Mouse (Mus musculus): ENCODE results near the gene Nudt14. TPM values are rescaled to one million over a fixed set of nuclear protein-coding genes. Genes with fewer than 3 reads are reported as not detected.

The Nudt14 gene
- total and polyA plus RNA-seq, 2 experiments from 2014 or later = 28.2 to 33.9 TPM

DNA sequence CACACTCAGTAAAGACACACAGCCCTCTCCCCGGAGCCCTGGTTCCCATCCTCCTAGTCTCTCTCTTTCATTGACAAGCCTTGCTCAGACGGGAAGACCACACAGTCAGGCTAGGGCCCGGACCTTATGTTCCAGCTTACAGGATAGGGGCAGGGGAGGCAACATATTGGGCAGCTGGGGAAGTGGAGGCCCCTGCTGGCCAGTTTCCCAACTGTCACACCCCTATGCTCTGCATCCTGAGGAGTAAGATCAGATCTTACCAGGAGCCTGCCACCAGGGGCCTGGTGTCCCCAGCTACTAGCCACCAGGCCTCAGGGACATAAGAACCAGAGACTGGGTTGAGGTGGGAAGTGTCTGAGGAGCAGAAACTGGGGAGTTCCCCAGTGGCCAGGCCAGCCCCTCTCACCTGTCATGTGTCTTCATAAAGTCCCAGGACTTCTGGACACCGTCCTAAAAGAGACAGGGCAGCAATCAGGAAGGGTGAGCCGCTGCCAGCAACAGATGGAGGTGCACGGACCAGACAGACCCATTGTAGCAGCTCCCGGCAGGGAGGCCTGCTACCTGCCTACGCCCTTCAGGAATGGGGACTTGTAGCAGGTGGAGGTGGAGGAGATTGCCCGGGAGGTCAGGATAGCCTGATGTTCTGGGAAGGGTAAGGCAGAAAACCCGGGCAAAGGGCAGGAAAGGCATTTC is 2.9 kb downstream of the Nudt14 start:
- ATAC-seq (ENCODE audit: insufficient read depth, low read depth) = no peak
- Histone ChIP-seq H3K9ac (replicated peaks; ENCODE audit: low read depth, low read length) (no peak overlapping the region), H3K27ac (ENCODE audit: low read depth) (no peak overlapping the region), H3K4me2 (ENCODE audit: low read depth, low read length) (no peak overlapping the region), H3K36me3 (replicated peaks; ENCODE audit: control insufficient read depth, insufficient read depth, low read length) (no peaks in the 10 kb centered on the region), H3K27me3 (ENCODE audit: control insufficient read depth, insufficient read depth, low read length) (0 out of 2 replicates have a peak, but pooled peaks cover 4% of the 10 kb centered on the region), H3K9me3 (replicated peaks; ENCODE audit: control insufficient read depth, low read length) (no peaks in the 10 kb centered on the region), H3K4me3 (ENCODE audit: low read depth, low read length) (no peak overlapping the region), H3K4me1 (ENCODE audit: control insufficient read depth, insufficient read depth) (peaks cover 4% of the 10 kb centered on the region; the same call in 1 of the 2 replicates)
- DNase-seq (ENCODE audit: low spot score) = no peak
- TF ChIP-seq EP300 (IDR thresholded peaks at IDR 0.05; ENCODE audit: low read depth) (no peak), CTCF (IDR thresholded peaks at IDR 0.05; ENCODE audit: low read depth) (peak; percentile 50)
- 66% methylated on average over 10 of the region's 10 CpGs for WGBS

DNA sequence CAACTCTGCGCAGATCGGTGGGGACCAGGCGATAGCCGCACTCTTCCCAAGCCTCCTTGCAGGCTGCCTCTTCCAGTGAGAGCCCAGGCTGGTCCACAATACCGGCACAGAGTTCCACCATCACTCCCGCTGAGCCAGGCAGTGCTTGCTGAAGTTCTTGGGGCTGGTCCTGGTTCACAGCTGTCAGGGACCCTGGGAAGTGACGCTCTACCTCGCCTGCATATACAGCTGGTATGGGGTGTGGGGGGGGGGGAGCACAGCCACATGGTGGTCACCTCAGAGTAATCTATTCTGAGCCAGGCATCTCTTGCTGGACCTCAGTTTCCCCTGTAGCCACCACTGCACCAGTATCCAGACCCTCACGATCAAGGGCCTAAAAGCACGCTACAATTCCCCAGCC is 3.6 kb downstream of the Nudt14 start:
- H3K4me1 ChIP-seq (ENCODE audit: control insufficient read depth, insufficient read depth) = peaks cover 4% of the 10 kb centered on the region; the same call in 1 of the 2 replicates
- 76% methylated on average over 10 of the region's 10 CpGs for WGBS
- DNase-seq (ENCODE audit: low spot score) (no peak), ATAC-seq (ENCODE audit: insufficient read depth, low read depth) (no peak)
- no peaks in the 10 kb centered on the region for H3K9me3 ChIP-seq (replicated peaks; ENCODE audit: control insufficient read depth, low read length)
- H3K4me2 ChIP-seq (ENCODE audit: low read depth, low read length) = no peak overlapping the region
- 0 out of 2 replicates have a peak, but pooled peaks cover 4% of the 10 kb centered on the region for H3K27me3 ChIP-seq (ENCODE audit: control insufficient read depth, insufficient read depth, low read length)
- no peak overlapping the region for H3K4me3 ChIP-seq (ENCODE audit: low read depth, low read length)
- H3K36me3 ChIP-seq (replicated peaks; ENCODE audit: control insufficient read depth, insufficient read depth, low read length) = no peaks in the 10 kb centered on the region
- no peak overlapping the region for H3K27ac ChIP-seq (ENCODE audit: low read depth)
- no peak for TF ChIP-seq EP300 (IDR thresholded peaks at IDR 0.05; ENCODE audit: low read depth)
- TF ChIP-seq CTCF (IDR thresholded peaks at IDR 0.05; ENCODE audit: low read depth) = no peak
- no peak overlapping the region for H3K9ac ChIP-seq (replicated peaks; ENCODE audit: low read depth, low read length)

DNA sequence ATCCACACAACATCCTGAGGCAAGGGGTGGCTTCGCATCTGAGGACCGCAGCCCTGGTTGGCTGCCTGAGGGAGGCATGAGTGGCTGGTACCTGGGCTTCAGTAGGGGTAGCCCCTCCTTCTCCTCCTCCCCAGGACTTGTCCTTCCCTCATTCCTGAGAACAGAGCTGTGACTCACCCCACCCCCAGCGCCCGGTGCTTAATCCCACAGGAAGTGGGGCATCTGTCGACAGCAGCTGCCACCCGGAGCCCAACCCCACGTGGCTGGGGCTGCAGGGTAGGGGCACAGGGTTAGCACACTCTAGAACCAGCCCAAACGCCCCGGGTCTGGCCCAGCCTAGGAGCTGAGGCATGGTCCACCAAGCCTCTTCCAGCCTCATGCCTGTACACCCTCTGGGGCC is 4.0 kb downstream of the Nudt14 start:
- DNase-seq (ENCODE audit: low spot score) (no peak), ATAC-seq (ENCODE audit: insufficient read depth, low read depth) (no peak)
- Histone ChIP-seq H3K4me3 (ENCODE audit: low read depth, low read length) (no peak overlapping the region), H3K9ac (replicated peaks; ENCODE audit: low read depth, low read length) (no peak overlapping the region), H3K36me3 (replicated peaks; ENCODE audit: control insufficient read depth, insufficient read depth, low read length) (no peaks in the 10 kb centered on the region), H3K27ac (ENCODE audit: low read depth) (no peak overlapping the region), H3K9me3 (replicated peaks; ENCODE audit: control insufficient read depth, low read length) (no peaks in the 10 kb centered on the region), H3K27me3 (ENCODE audit: control insufficient read depth, insufficient read depth, low read length) (0 out of 2 replicates have a peak, but pooled peaks cover 4% of the 10 kb centered on the region), H3K4me2 (ENCODE audit: low read depth, low read length) (no peak overlapping the region), H3K4me1 (ENCODE audit: control insufficient read depth, insufficient read depth) (peaks cover 4% of the 10 kb centered on the region; the same call in 1 of the 2 replicates)
- 31% methylated on average over 9 of the region's 9 CpGs for WGBS
- TF ChIP-seq EP300 (IDR thresholded peaks at IDR 0.05; ENCODE audit: low read depth) = no peak
- TF ChIP-seq CTCF (IDR thresholded peaks at IDR 0.05; ENCODE audit: low read depth) = no peak

DNA sequence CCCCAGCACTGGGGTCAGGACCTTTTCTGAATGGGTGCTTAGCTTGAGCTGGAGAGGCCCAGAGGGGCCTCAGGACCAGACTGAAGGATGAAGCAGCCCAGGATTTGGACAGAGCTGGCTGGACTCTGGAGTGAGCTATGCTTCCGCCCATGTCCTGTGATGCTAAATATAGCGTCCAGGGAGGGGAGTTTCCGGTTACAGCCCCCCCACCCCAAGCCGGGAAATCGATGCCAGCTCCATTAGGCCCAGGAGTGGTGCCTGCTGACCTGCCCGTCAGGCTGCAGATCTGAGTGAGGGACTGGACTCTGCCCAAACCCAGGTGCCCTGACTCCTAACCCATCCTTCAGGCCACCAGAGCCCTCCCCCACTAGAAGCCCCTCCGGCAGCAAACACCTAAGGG is 9.3 kb downstream of the Nudt14 start:
- DNase-seq (ENCODE audit: low spot score) (no peak), ATAC-seq (ENCODE audit: insufficient read depth, low read depth) (no peak; the same call in 1 of the 2 replicates)
- Histone ChIP-seq H3K4me3 (ENCODE audit: low read depth, low read length) (no peak overlapping the region), H3K4me1 (ENCODE audit: control insufficient read depth, insufficient read depth) (peaks cover 21% of the 10 kb centered on the region), H3K27me3 (ENCODE audit: control insufficient read depth, insufficient read depth, low read length) (peaks cover 32% of the 10 kb centered on the region), H3K27ac (ENCODE audit: low read depth) (no peak overlapping the region), H3K36me3 (replicated peaks; ENCODE audit: control insufficient read depth, insufficient read depth, low read length) (no peaks in the 10 kb centered on the region), H3K9me3 (replicated peaks; ENCODE audit: control insufficient read depth, low read length) (no peaks in the 10 kb centered on the region), H3K9ac (replicated peaks; ENCODE audit: low read depth, low read length) (no peak overlapping the region), H3K4me2 (ENCODE audit: low read depth, low read length) (no peak overlapping the region)
- TF ChIP-seq CTCF (IDR thresholded peaks at IDR 0.05; ENCODE audit: low read depth) = no peak
- no peak for TF ChIP-seq EP300 (IDR thresholded peaks at IDR 0.05; ENCODE audit: low read depth)
- WGBS = 18% methylated on average over 7 of the region's 7 CpGs

DNA sequence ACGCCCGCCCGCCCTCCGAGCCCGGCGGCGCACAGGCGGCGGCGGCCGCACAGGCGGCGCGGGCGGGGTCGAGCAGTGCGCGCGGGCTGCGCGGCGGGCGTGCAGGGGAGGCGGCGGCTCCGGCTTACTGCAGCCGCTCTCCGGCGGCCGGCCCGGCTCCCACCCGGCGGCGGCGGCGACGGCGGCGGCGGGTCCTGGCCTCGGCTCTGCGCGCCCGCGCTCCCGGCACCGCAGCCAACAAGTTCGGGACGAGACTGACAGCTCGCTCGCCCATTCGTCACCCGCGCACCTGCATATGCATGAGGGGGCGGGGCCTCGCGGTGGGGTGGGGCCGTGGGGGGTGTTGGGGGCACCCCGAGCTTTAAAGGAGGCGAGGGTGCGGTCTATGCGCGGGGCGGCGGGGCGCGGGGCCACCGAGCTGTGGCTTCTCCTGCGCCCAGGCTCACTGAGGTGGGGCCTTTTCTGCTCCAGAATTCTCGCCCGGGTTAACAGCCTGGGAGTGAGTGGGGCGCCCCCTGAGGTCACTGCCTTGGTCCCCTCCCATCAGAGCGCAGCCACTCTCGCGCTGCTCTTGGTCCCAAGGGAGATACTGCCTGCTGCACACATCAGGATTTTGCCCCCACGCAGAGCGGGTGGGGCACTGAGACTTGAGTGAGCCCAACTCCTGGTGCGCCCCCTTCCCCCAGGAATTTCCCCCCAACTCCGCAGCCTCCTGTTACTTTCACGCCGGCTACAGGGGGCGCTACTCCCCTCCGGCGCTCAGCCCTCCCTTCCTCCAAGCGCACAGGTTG is 12.2 kb downstream of the Nudt14 start, which contains the start of gene Jag2:
Jag2 (minus strand) TSS at position 215 of the 791 bp plus-strand sequence.
- peak; percentile 44 for ATAC-seq (ENCODE audit: insufficient read depth, low read depth)
- no peak for DNase-seq (ENCODE audit: low spot score)

More for the DNA sequence above, 12.2 kb downstream of the Nudt14 start, which contains the start of gene Jag2:
- H3K27ac ChIP-seq (ENCODE audit: low read depth) = peak within 1 kb of the TSS; percentile 53
- TF ChIP-seq EP300 (IDR thresholded peaks at IDR 0.05; ENCODE audit: low read depth) (no peak), CTCF (IDR thresholded peaks at IDR 0.05; ENCODE audit: low read depth) (peak; percentile 35)
- H3K4me3 ChIP-seq (ENCODE audit: low read depth, low read length) = peak within 1 kb of the TSS; percentile 53
- H3K9me3 ChIP-seq (replicated peaks; ENCODE audit: control insufficient read depth, low read length) = no peaks in the 10 kb centered on the region
- peak within 1 kb of the TSS; percentile 81 for H3K4me2 ChIP-seq (ENCODE audit: low read depth, low read length)
- H3K27me3 ChIP-seq (ENCODE audit: control insufficient read depth, insufficient read depth, low read length) = peaks cover 59% of the 10 kb centered on the region
- peak within 1 kb of the TSS; percentile 22 for H3K9ac ChIP-seq (replicated peaks; ENCODE audit: low read depth, low read length)
- 2% methylated on average over 51 of the region's 85 CpGs for WGBS
- H3K36me3 ChIP-seq (replicated peaks; ENCODE audit: control insufficient read depth, insufficient read depth, low read length) = no peaks in the 10 kb centered on the region
- peaks cover 24% of the 10 kb centered on the region for H3K4me1 ChIP-seq (ENCODE audit: control insufficient read depth, insufficient read depth)

Measured in heart, postnatal 0 days (tissue).